27 mouse cellular contexts compared by ENCODE assay signal in genomic region chr19:16237034-16237433, GRCm38 (mm10).
"Had no signal": no experiment of that assay in that cellular context is flagged by ENCODE, and none has a peak within 500 bp of the region (broad histone marks: within the 10 kb centered on the region; RNA-seq: fewer than 3 reads in every experiment).

No protein-coding gene starts in this region.

- H3K9me3 ChIP-seq: embryonic facial prominence, embryonic 12.5 days; embryonic facial prominence, embryonic 13.5 days; embryonic facial prominence, embryonic 15.5 days; forebrain, embryonic 10.5 days; forebrain, embryonic 12.5 days; forebrain, embryonic 13.5 days; forebrain, embryonic 15.5 days; heart, embryonic 10.5 days had no signal

- DNase-seq: cerebellum, adult 2 months; cerebellum, adult 8-10 months; cerebellum, adult 9-10 months; cerebellum, adult 9-11 months; cerebellum, postnatal 10 days; cerebellum, postnatal 14 days; cerebellum, postnatal 25 days; cerebellum, postnatal 36 days; embryo, embryonic 11 days; forebrain, postnatal 0 days; gastrocnemius, adult 2 months; gastrocnemius, postnatal 10 days; gastrocnemius, postnatal 14 days; gastrocnemius, postnatal 25 days; gastrocnemius, postnatal 36 days; heart, adult 2 months had no signal

- H3K9ac ChIP-seq: embryonic facial prominence, embryonic 12.5 days; embryonic facial prominence, embryonic 13.5 days; embryonic facial prominence, embryonic 15.5 days; forebrain, embryonic 12.5 days; forebrain, embryonic 13.5 days; forebrain, embryonic 15.5 days; forebrain, postnatal 0 days had no signal

- H3K27me3 ChIP-seq: embryonic facial prominence, embryonic 12.5 days; embryonic facial prominence, embryonic 13.5 days; embryonic facial prominence, embryonic 15.5 days; forebrain, embryonic 12.5 days; forebrain, embryonic 13.5 days; forebrain, embryonic 15.5 days had no signal

- H3K4me3 ChIP-seq: embryonic facial prominence, embryonic 12.5 days; embryonic facial prominence, embryonic 13.5 days; embryonic facial prominence, embryonic 15.5 days; erythroblast, embryonic 14.5 days; forebrain, embryonic 10.5 days; forebrain, embryonic 12.5 days; forebrain, embryonic 13.5 days; forebrain, embryonic 15.5 days; gastrocnemius, adult 2 months; heart, adult 2 months; heart, embryonic 10.5 days had no signal

- H3K36me3 ChIP-seq: embryonic facial prominence, embryonic 12.5 days; embryonic facial prominence, embryonic 13.5 days; embryonic facial prominence, embryonic 15.5 days; forebrain, embryonic 10.5 days; forebrain, embryonic 12.5 days; forebrain, embryonic 15.5 days; heart, embryonic 10.5 days had no signal

- H3K4me2 ChIP-seq: embryonic facial prominence, embryonic 12.5 days; embryonic facial prominence, embryonic 13.5 days; embryonic facial prominence, embryonic 15.5 days; forebrain, embryonic 12.5 days; forebrain, embryonic 13.5 days; forebrain, embryonic 15.5 days had no signal

- H3K27ac ChIP-seq: embryonic facial prominence, embryonic 12.5 days; embryonic facial prominence, embryonic 13.5 days; embryonic facial prominence, embryonic 15.5 days; forebrain, embryonic 10.5 days; forebrain, embryonic 12.5 days; forebrain, embryonic 13.5 days; forebrain, embryonic 15.5 days; gastrocnemius, adult 2 months; heart, adult 2 months; heart, embryonic 10.5 days had no signal

- ATAC-seq: forebrain, embryonic 13.5 days; forebrain, embryonic 14.5 days; forebrain, embryonic 15.5 days; forebrain, embryonic 16.5 days; forebrain, postnatal 0 days had no signal
